27 mouse cellular contexts compared by ENCODE assay signal in genomic region chr16:38463305-38463704, GRCm38 (mm10). TPM values are rescaled to one million over a fixed set of nuclear protein-coding genes. Genes with fewer than 3 reads are reported as not detected.
"Had no signal": no experiment of that assay in that cellular context is flagged by ENCODE, and none has a peak within 500 bp of the region (broad histone marks: within the 10 kb centered on the region; RNA-seq: fewer than 3 reads in every experiment).

No protein-coding gene starts in this region.

- DNase-seq: gastrocnemius, adult 2 months; gastrocnemius, postnatal 10 days; gastrocnemius, postnatal 25 days; heart, adult 2 months; heart, postnatal 4 days; kidney, adult 18-20 months; kidney, adult 8-10 months; kidney, postnatal 10 days; kidney, postnatal 25 days; kidney, postnatal 4 days; left cerebral cortex, postnatal 4 days had no signal

- H3K9ac ChIP-seq: heart, embryonic 13.5 days; heart, embryonic 15.5 days; hindbrain, embryonic 12.5 days; hindbrain, embryonic 14.5 days; intestine, embryonic 15.5 days; limb, embryonic 13.5 days; limb, embryonic 15.5 days; liver, embryonic 12.5 days had no signal

- H3K27ac ChIP-seq: gastrocnemius, adult 2 months; heart, adult 2 months; heart, embryonic 13.5 days; heart, embryonic 15.5 days; hindbrain, embryonic 10.5 days; hindbrain, embryonic 12.5 days; hindbrain, embryonic 14.5 days; intestine, embryonic 15.5 days; layer of hippocampus, adult 2 months; left cerebral cortex, adult 2 months; limb, embryonic 13.5 days; limb, embryonic 15.5 days; liver, embryonic 12.5 days had no signal

- H3K9me3 ChIP-seq: heart, embryonic 13.5 days; heart, embryonic 15.5 days; hindbrain, embryonic 10.5 days; hindbrain, embryonic 12.5 days; intestine, embryonic 15.5 days; limb, embryonic 13.5 days; limb, embryonic 15.5 days; liver, embryonic 12.5 days had no signal

- ATAC-seq: hindbrain, embryonic 16.5 days; inflammation-experienced regulatory T-cells, adult 6 months; intestine, embryonic 15.5 days; intestine, postnatal 0 days; liver, embryonic 12.5 days had no signal

- H3K4me3 ChIP-seq: gastrocnemius, adult 2 months; heart, adult 2 months; heart, embryonic 13.5 days; heart, embryonic 15.5 days; hindbrain, embryonic 10.5 days; hindbrain, embryonic 12.5 days; intestine, embryonic 15.5 days; layer of hippocampus, adult 2 months; left cerebral cortex, adult 2 months; limb, embryonic 13.5 days; limb, embryonic 15.5 days; liver, embryonic 12.5 days had no signal

- H3K36me3 ChIP-seq: heart, embryonic 13.5 days; heart, embryonic 15.5 days; hindbrain, embryonic 10.5 days; hindbrain, embryonic 12.5 days; intestine, embryonic 15.5 days; limb, embryonic 13.5 days; limb, embryonic 15.5 days; liver, embryonic 12.5 days had no signal

- H3K4me1 ChIP-seq: hindbrain, embryonic 10.5 days; hindbrain, embryonic 12.5 days; intestine, embryonic 15.5 days; limb, embryonic 13.5 days; limb, embryonic 15.5 days had no signal

- H3K27me3 ChIP-seq: heart, embryonic 13.5 days; heart, embryonic 15.5 days; hindbrain, embryonic 12.5 days; intestine, embryonic 15.5 days; limb, embryonic 13.5 days; limb, embryonic 15.5 days; liver, embryonic 12.5 days had no signal

- H3K4me2 ChIP-seq: heart, embryonic 11.5 days; heart, embryonic 13.5 days; heart, embryonic 15.5 days; hindbrain, embryonic 12.5 days; hindbrain, embryonic 14.5 days; intestine, embryonic 15.5 days; limb, embryonic 13.5 days; limb, embryonic 15.5 days; liver, embryonic 12.5 days had no signal

RNA-seq across cellular contexts. Expression of gene Cd80, which starts 7.9 kb away (rescaled TPM):
- total RNA-seq: granulocyte monocyte progenitor cell, adult 5-6 weeks had no signal

RNA-seq across cellular contexts. Expression of gene Pla1a, which starts 30.4 kb away (rescaled TPM):
- total RNA-seq: granulocyte monocyte progenitor cell, adult 5-6 weeks had no signal
